Mouse (Mus musculus): Measurements from ENCODE around the gene Olfr1204.

Gene Olfr1204

GRCm38 (mm10) chr2:88848992-88849391 lies at the start of gene Olfr1204:
Gene Olfr1204, plus strand, starts transcription at chr2:88849292.
- no peak for DNase-seq (ENCODE audit: low spot score)

GRCm38 (mm10) chr2:88814196-88814595 lies 34.9 kb upstream of the Olfr1204 start, which contains the start of gene Olfr1202:
Gene Olfr1202, plus strand, starts transcription at chr2:88814496.
- no peak for DNase-seq (ENCODE audit: low spot score)

DNA sequence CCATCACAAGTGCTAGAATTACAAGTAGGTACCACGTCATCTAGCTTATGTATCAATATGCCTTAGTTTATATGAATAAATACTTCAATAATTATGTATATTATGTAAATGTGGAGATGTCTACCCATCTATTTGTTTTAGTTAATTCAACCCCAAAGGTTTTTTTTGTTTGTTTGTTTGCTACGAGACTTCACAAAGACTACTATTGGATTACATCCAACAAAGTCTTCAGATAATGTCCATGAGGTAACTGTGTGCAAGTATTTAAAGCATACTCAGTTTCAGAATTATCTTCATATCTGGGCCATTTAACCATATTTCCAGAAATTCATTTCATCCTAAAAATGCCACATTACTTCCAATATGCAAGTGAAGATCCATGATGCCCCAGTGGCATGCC lies 19.7 kb upstream of the Olfr1204 start, which contains the start of gene Olfr1205:
Olfr1205 (plus strand) TSS at position 301 of the 400 bp plus-strand sequence.
- DNase-seq (ENCODE audit: low spot score) = no peak

GRCm38 (mm10) chr2:88838477-88838876 lies 10.6 kb upstream of the Olfr1204 start:
- no peak for DNase-seq (ENCODE audit: low spot score)

- DNase-seq (ENCODE audit: low spot score) = no peak
Observed at GRCm38 (mm10) chr2:88862931-88863330, 13.8 kb downstream of the Olfr1204 start, which contains the start of gene Olfr1206. Gene Olfr1206, plus strand, starts transcription at chr2:88863231.

GRCm38 (mm10) chr2:88902211-88902610 lies 53.1 kb downstream of the Olfr1204 start, which contains the start of gene Olfr1208:
Gene Olfr1208, minus strand, starts transcription at chr2:88902311.
- no peak for DNase-seq (ENCODE audit: low spot score)
